Mouse (Mus musculus) heart, embryonic 16.5 days (tissue): ENCODE data around the gene Prm1. TPM values are rescaled to one million over a fixed set of nuclear protein-coding genes. Genes with fewer than 3 reads are reported as not detected.
"Not testable (repeated sequence)": the region's sequence is repeated elsewhere in the genome, so short reads cannot be mapped to it uniquely, and the experiment has no call there.

Experiments used
- ATAC-seq: fragments of 200-750 bp; cut with Nextera tagmentation; replicated peaks from 2 replicates; pipeline ENCODE4 v1.8.0; 2017; ENCODE audit warnings: moderate number of reproducible peaks; ENCODE audit not compliant: insufficient read depth, low FRiP score; ENCODE audit errors: extremely low read depth
- H3K27ac ChIP-seq: fragments of 300-500 bp; sonication (generic); 2 replicates; pipeline ENCODE4 v1.5.1; 2014; ENCODE audit warnings: mild to moderate bottlenecking, low read length, control low read depth, moderate library complexity
- H3K27me3 ChIP-seq: fragments of 300-500 bp; sonication (generic); 2 replicates; pipeline ENCODE4 v1.6.1; 2014; ENCODE audit warnings: low read length, mixed read lengths; ENCODE audit not compliant: control insufficient read depth, insufficient read depth
- H3K36me3 ChIP-seq: fragments of 300-500 bp; sonication (generic); 2 replicates; pipeline ENCODE4 v1.6.1; 2014; ENCODE audit not compliant: control insufficient read depth, insufficient read depth
- H3K4me1 ChIP-seq: fragments of 300-500 bp; sonication (generic); 2 replicates; pipeline ENCODE4 v1.6.1; 2014; ENCODE audit warnings: low read length, mixed read lengths; ENCODE audit not compliant: control insufficient read depth, insufficient read depth
- H3K4me2 ChIP-seq: fragments of 300-500 bp; sonication (generic); 2 replicates; pipeline ENCODE4 v1.6.1; 2014; ENCODE audit warnings: low read depth, mild to moderate bottlenecking, control low read depth, low read length
- H3K4me3 ChIP-seq: fragments of 300-500 bp; sonication (generic); 2 replicates; pipeline ENCODE4 v1.5.1; 2014; ENCODE audit warnings: mild to moderate bottlenecking, control low read depth, low read length
- H3K9ac ChIP-seq: fragments of 300-500 bp; sonication (generic); 2 replicates; pipeline ENCODE4 v1.6.1; 2014; ENCODE audit warnings: low read length, control low read depth
- H3K9me3 ChIP-seq: fragments of 300-500 bp; sonication (generic); replicated peaks from 2 replicates; pipeline ENCODE4 v1.6.1; 2016; ENCODE audit warnings: low read length; ENCODE audit not compliant: control insufficient read depth
- WGBS: fragments of 180-500 bp; shearing (Covaris S2); extraction: QIAGEN DNeasy Blood & Tissue Kit; methylation state at CpG from one replicate; pipeline ENCODE4 v1.1.7; 2014; 5-methylcytosine and 5-hydroxymethylcytosine counted together
- polyA plus RNA-seq: library from polyadenylated mRNA; unstranded; fragments of >200 nt; fragmentation: Nextera tagmentation; extraction: Ambion mirVana; gene quantifications from 2 replicates; pipeline ENCODE4 v1.2.1, GENCODE M21; 2015

Gene Prm1
- polyA plus RNA-seq, 1 experiment from 2014 or later, result 0.58 TPM

GRCm38 (mm10) chr16:10812865-10813371 is 7.3 kb upstream of the Prm1 start, which contains the start of gene Gm11172:
Gene Gm11172 (plus strand): TSS chr16:10812915.
- ATAC-seq, result no peak
- Histone ChIP-seq H3K9ac (no peak within 1 kb of the TSS), H3K9me3 (no peaks in the 10 kb centered on the region), H3K27me3 (no peaks in the 10 kb centered on the region), H3K36me3 (no peaks in the 10 kb centered on the region), H3K4me1 (peaks cover 9% of the 10 kb centered on the region), H3K4me2 (no peak within 1 kb of the TSS), H3K4me3 (no peak within 1 kb of the TSS), H3K27ac (no peak within 1 kb of the TSS)
- WGBS, result 80% methylated on average over 2 of the region's 2 CpGs

GRCm38 (mm10) chr16:10810376-10810775 is 4.7 kb upstream of the Prm1 start:
- H3K9me3 ChIP-seq, result no peaks in the 10 kb centered on the region
- peaks cover 9% of the 10 kb centered on the region for H3K4me1 ChIP-seq
- H3K27ac ChIP-seq, result no peak overlapping the region
- no peaks in the 10 kb centered on the region for H3K36me3 ChIP-seq
- no peak overlapping the region for H3K4me2 ChIP-seq
- 91% methylated on average over 1 of the region's 1 CpGs for WGBS
- no peak overlapping the region for H3K9ac ChIP-seq
- H3K4me3 ChIP-seq, result no peak overlapping the region
- H3K27me3 ChIP-seq, result no peaks in the 10 kb centered on the region
- ATAC-seq, result no peak

DNA sequence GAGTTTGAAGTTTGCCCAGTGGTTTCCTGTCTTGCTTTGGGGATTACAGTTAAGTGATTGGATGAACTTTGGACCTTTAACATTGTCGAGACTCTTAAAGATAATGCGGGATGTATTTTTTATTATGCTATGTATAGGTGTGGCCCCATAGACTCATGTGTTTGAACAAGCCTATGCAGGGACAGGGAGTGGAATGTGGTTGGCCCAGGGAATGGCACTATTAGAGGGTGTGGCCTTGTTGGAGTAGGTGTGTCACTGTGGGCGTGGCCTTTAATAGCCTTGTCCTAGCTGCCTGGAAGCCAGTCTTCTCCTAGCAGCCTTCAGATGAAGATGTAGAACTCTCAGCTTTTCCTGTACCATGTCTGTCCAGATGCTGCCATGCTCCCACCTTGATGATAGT is 3.2 kb downstream of the Prm1 start:
- 70% methylated on average over 3 of the region's 3 CpGs for WGBS
- H3K4me2 ChIP-seq, ATAC-seq, H3K9ac ChIP-seq, H3K4me1 ChIP-seq, H3K9me3 ChIP-seq, H3K36me3 ChIP-seq, H3K4me3 ChIP-seq, H3K27me3 ChIP-seq, H3K27ac ChIP-seq: not testable (repeated sequence)

GRCm38 (mm10) chr16:10796034-10796433 is 9.6 kb downstream of the Prm1 start, which contains the start of gene Prm2:
Gene Prm2 (minus strand): TSS chr16:10796134.
- Histone ChIP-seq H3K4me3 (no peak within 1 kb of the TSS), H3K36me3 (no peaks in the 10 kb centered on the region), H3K27ac (no peak within 1 kb of the TSS), H3K9ac (no peak within 1 kb of the TSS), H3K4me1 (no peaks in the 10 kb centered on the region), H3K4me2 (no peak within 1 kb of the TSS), H3K9me3 (no peaks in the 10 kb centered on the region), H3K27me3 (no peaks in the 10 kb centered on the region; the same call in 1 of the 2 replicates)
- no peak for ATAC-seq
- 76% methylated on average over 6 of the region's 6 CpGs for WGBS

DNA sequence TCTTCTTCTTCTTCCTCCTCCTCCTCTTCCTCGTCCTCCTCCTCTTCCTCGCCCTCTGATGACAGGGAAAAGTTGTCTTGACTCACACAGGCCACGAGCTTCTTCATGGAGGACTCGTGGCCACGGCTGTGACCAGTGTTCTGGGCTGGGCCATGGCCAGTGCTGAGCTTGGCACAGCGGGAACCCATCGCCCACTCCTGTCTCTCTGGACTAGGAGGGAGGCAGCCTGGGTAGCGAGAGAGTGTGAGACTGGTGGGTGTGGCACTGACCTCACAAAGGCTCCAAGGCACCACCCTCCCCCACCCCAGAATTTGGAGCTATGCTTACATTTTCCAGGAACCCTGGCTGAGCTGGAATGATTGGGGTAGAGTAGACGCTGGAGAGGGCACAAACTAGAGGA is 14.9 kb downstream of the Prm1 start, which contains the start of gene Prm3:
Prm3 (minus strand) TSS at position 213 of the 400 bp plus-strand sequence.
- Histone ChIP-seq H3K27ac (no peak within 1 kb of the TSS), H3K27me3 (no peaks in the 10 kb centered on the region; the same call in 1 of the 2 replicates), H3K4me3 (no peak within 1 kb of the TSS), H3K9ac (no peak within 1 kb of the TSS), H3K4me2 (no peak within 1 kb of the TSS), H3K9me3 (no peaks in the 10 kb centered on the region), H3K4me1 (peaks cover 19% of the 10 kb centered on the region), H3K36me3 (no peaks in the 10 kb centered on the region)
- WGBS, result 72% methylated on average over 9 of the region's 9 CpGs
- no peak for ATAC-seq

DNA sequence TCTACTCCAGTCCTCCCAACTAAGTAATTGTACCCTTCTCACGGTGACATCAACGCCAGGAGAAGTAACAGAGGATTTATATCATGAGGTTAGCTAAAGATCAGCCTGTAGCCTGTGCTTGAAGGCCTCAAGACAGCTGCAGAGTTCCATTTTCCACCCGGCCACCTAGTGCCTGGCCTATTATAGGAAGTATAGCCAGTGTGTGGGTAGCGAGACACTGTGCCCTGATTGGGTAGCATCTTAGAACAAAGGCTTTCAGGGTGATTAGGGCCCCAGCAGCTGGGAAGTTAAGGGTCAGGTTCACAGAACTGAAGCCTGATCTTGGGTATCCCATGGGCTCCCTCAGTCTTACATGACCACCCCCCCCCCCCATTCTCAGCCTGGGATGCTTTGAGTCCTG is 16.8 kb downstream of the Prm1 start:
- H3K9me3 ChIP-seq, result no peaks in the 10 kb centered on the region
- H3K4me1 ChIP-seq, result peaks cover 20% of the 10 kb centered on the region
- no peak overlapping the region for H3K4me2 ChIP-seq
- no peak overlapping the region for H3K4me3 ChIP-seq
- no peaks in the 10 kb centered on the region for H3K27me3 ChIP-seq
- no peak for ATAC-seq
- no peak overlapping the region for H3K9ac ChIP-seq
- no peaks in the 10 kb centered on the region for H3K36me3 ChIP-seq
- H3K27ac ChIP-seq, result no peak overlapping the region
- WGBS, result 75% methylated on average over 4 of the region's 4 CpGs

DNA sequence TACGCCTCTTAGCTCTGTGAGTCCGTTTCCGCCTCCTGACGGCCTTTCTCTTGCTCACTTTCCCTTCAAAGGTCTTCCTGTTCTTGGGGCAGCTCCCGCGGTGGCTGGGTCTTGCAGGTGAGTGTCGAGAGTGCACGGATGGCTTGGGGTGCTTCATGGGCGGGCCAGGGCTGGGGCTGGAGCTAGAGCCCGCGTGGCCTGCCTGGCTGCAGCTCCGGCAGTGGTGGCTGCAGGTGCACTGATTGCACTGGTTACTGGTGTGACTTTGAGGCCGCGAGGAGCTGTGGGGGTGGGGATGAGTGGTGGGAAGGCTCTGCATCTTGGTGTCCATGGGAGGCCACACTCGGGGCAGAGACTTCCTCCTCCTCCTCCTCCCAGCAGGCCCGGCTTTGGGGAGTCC is 17.4 kb downstream of the Prm1 start, which contains the start of gene Tnp2:
Tnp2 (minus strand) TSS at position 390 of the 400 bp plus-strand sequence.
- no peak within 1 kb of the TSS for H3K27ac ChIP-seq
- no peaks in the 10 kb centered on the region for H3K36me3 ChIP-seq
- H3K4me3 ChIP-seq, result no peak within 1 kb of the TSS
- no peaks in the 10 kb centered on the region for H3K27me3 ChIP-seq
- peaks cover 26% of the 10 kb centered on the region for H3K4me1 ChIP-seq
- H3K4me2 ChIP-seq, result no peak within 1 kb of the TSS
- ATAC-seq, result no peak
- no peaks in the 10 kb centered on the region for H3K9me3 ChIP-seq
- H3K9ac ChIP-seq, result no peak within 1 kb of the TSS
- 54% methylated on average over 15 of the region's 16 CpGs for WGBS

DNA sequence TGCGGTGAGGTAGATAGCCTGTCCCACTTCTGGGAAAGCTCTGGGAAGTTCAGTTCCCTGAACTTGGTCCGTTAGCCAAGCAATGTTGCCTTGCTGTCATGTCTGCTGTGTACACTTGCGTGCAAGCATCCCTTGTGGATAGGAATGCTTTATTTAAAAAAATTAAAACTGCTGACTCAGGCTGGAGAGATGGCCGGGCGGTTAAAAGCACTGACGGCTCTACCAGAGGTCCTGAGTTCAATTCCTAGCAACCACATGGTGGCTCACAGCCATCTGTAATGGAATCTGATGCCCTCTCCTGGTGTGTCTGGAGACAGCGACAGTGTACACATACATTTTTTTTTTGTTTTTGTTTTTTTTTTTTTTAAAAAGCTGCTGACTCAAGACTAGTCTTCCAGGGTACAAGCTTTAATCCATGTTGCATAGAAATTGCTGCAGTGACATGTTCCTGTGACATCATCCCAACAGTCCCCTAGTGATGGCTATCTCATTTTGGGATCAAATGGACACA is 18.0 kb downstream of the Prm1 start:
- 65% methylated on average over 7 of the region's 7 CpGs for WGBS
- peaks cover 33% of the 10 kb centered on the region for H3K4me1 ChIP-seq
- no peaks in the 10 kb centered on the region for H3K36me3 ChIP-seq
- no peak overlapping the region; the same call in 1 of the 2 replicates for H3K27ac ChIP-seq
- H3K9ac ChIP-seq, result no peak overlapping the region
- ATAC-seq, result no peak
- no peak overlapping the region for H3K4me3 ChIP-seq
- H3K4me2 ChIP-seq, result no peak overlapping the region
- no peaks in the 10 kb centered on the region for H3K9me3 ChIP-seq
- H3K27me3 ChIP-seq, result no peaks in the 10 kb centered on the region

- peak overlapping the region; percentile 97 for H3K4me2 ChIP-seq
- no peaks in the 10 kb centered on the region for H3K9me3 ChIP-seq
- H3K27me3 ChIP-seq, result no peaks in the 10 kb centered on the region
- WGBS, result 45% methylated on average over 4 of the region's 4 CpGs
- no peak overlapping the region for H3K4me3 ChIP-seq
- H3K4me1 ChIP-seq, result peaks cover 40% of the 10 kb centered on the region
- 0 out of 2 replicates have a peak, but pooled peaks have one; percentile 7 for ATAC-seq
- H3K36me3 ChIP-seq, result no peaks in the 10 kb centered on the region
- H3K9ac ChIP-seq, result no peak overlapping the region
- H3K27ac ChIP-seq, result peak overlapping the region; percentile 88
Observed at GRCm38 (mm10) chr16:10786782-10787547, 18.7 kb downstream of the Prm1 start.
